Mouse (Mus musculus): ENCODE data around the gene Zfhx3. TPM values are rescaled to one million over a fixed set of nuclear protein-coding genes. Genes with fewer than 3 reads are reported as not detected.

Zfhx3 gene
- total RNA-seq, 2 experiments from 2014 or later = 4.3 to 4.6 TPM

- Histone ChIP-seq H3K27ac (no peak overlapping the region), H3K4me3 (no peak overlapping the region)
- no peak for TF ChIP-seq CTCF (conservative IDR thresholded peaks at IDR 0.05)
- DNase-seq (ENCODE audit: low spot score in 2 of 2) = no peak
Measured at GRCm38 (mm10) chr8:108436336-108436735, 493.9 kb downstream of the Zfhx3 start.

DNA sequence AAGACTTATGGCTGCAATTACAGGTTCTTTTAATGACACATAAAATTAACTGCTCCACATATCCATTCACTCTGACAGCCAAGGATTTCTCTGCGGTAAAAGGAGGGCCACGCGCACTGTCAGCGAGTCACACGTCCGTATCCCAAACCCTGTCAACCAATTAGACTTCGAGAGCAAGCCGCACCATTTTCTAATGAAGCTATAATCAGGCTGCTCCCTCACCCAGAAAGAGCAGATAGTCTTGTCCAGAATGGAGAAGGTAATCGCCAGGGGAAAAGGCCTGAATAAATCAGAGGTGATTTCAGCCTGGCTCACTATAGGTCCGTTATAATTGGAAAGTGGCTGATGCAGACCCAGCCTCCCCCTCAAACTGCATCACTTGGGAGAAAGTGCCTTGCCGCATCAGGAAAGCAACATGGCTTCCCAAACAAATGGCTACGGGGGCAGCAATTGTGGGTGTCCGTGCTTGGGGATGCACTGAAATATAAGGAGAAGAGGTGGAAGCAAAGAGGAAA is 494.9 kb downstream of the Zfhx3 start:
- no peak for DNase-seq (ENCODE audit: low spot score in 2 of 2)
- no peak overlapping the region for H3K27ac ChIP-seq
- H3K4me3 ChIP-seq = no peak overlapping the region
- no peak for TF ChIP-seq CTCF (conservative IDR thresholded peaks at IDR 0.05)

- TF ChIP-seq CTCF (conservative IDR thresholded peaks at IDR 0.05) = no peak
- DNase-seq (ENCODE audit: low spot score in 2 of 2) = no peak
- no peak overlapping the region for H3K4me3 ChIP-seq
- H3K27ac ChIP-seq = no peak overlapping the region
Measured at GRCm38 (mm10) chr8:108440476-108440875, 498.0 kb downstream of the Zfhx3 start.

DNA sequence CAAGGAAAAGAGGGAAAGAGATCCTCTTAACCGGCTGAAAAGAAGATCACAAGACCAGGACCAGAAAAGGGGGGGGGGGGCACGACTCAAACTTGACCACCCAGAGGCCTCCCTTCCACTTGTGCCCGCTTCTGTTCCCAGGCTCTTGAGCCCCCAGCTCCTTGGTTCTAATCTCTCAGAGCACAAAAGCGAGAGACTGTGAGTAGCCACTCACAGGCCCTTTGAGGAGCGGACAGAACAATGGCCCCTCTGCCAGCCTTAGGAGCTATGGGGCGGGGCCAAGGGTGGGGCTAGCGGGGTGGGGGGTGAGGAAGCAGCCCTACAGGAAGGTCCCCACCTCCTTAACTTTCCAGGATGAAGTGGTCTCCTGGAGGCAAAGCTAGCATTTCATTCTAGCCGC is 508.4 kb downstream of the Zfhx3 start:
- Histone ChIP-seq H3K27ac (no peak overlapping the region), H3K4me3 (no peak overlapping the region)
- DNase-seq (ENCODE audit: low spot score in 2 of 2) = no peak
- no peak for TF ChIP-seq CTCF (conservative IDR thresholded peaks at IDR 0.05)

GRCm38 (mm10) chr8:108454561-108455311 is 512.3 kb downstream of the Zfhx3 start:
- no peak for TF ChIP-seq CTCF (conservative IDR thresholded peaks at IDR 0.05)
- H3K4me3 ChIP-seq = no peak overlapping the region
- peak; percentile 36 to 38 for DNase-seq (ENCODE audit: low spot score in 2 of 2)
- no peak overlapping the region for H3K27ac ChIP-seq

- H3K27ac ChIP-seq = no peak overlapping the region
- H3K4me3 ChIP-seq = no peak overlapping the region
- DNase-seq (ENCODE audit: low spot score in 2 of 2) = no peak
- TF ChIP-seq CTCF (conservative IDR thresholded peaks at IDR 0.05) = no peak
Measured at GRCm38 (mm10) chr8:108466653-108467052, 524.2 kb downstream of the Zfhx3 start.

GRCm38 (mm10) chr8:108467172-108468035 is 525.0 kb downstream of the Zfhx3 start:
- no peak overlapping the region for H3K27ac ChIP-seq
- no peak for DNase-seq (ENCODE audit: low spot score in 2 of 2)
- H3K4me3 ChIP-seq = no peak overlapping the region
- no peak for TF ChIP-seq CTCF (conservative IDR thresholded peaks at IDR 0.05)

- H3K27ac ChIP-seq = no peak overlapping the region
- TF ChIP-seq CTCF (conservative IDR thresholded peaks at IDR 0.05) = no peak; the same call in 1 of the 2 replicates
- DNase-seq (ENCODE audit: low spot score in 2 of 2) = no peak
- H3K4me3 ChIP-seq = no peak overlapping the region
Measured at GRCm38 (mm10) chr8:108470269-108470668, 527.8 kb downstream of the Zfhx3 start.

GRCm38 (mm10) chr8:108474556-108474955 is 532.1 kb downstream of the Zfhx3 start:
- no peak overlapping the region for H3K27ac ChIP-seq
- no peak for TF ChIP-seq CTCF (conservative IDR thresholded peaks at IDR 0.05)
- no peak overlapping the region for H3K4me3 ChIP-seq
- DNase-seq (ENCODE audit: low spot score in 2 of 2) = no peak

DNA sequence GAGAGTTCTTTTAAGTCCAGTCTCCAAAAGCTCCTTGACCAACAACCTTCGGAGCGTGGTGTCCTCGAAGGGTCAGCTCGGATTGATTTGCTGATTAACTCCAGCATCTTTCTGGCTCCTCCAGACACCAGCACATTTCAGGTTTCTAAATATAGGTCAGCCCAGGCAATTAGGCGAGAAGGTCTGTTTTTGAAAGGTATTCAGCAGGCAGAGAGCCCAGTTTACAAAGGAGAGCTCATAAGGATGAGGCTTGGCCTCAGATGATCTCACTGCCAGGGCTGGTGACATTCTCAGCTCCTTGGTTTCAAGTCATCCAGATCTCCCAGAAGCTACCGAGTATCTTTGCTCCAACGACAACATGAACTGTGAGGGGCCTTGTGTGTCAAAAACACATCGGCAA is 535.7 kb downstream of the Zfhx3 start:
- DNase-seq (ENCODE audit: low spot score in 2 of 2) = no peak
- no peak overlapping the region for H3K27ac ChIP-seq
- H3K4me3 ChIP-seq = no peak overlapping the region
- no peak for TF ChIP-seq CTCF (conservative IDR thresholded peaks at IDR 0.05)

GRCm38 (mm10) chr8:108480141-108480540 is 537.7 kb downstream of the Zfhx3 start:
- H3K4me3 ChIP-seq = no peak overlapping the region
- DNase-seq (ENCODE audit: low spot score in 2 of 2) = no peak
- TF ChIP-seq CTCF (conservative IDR thresholded peaks at IDR 0.05) = no peak
- H3K27ac ChIP-seq = no peak overlapping the region

DNA sequence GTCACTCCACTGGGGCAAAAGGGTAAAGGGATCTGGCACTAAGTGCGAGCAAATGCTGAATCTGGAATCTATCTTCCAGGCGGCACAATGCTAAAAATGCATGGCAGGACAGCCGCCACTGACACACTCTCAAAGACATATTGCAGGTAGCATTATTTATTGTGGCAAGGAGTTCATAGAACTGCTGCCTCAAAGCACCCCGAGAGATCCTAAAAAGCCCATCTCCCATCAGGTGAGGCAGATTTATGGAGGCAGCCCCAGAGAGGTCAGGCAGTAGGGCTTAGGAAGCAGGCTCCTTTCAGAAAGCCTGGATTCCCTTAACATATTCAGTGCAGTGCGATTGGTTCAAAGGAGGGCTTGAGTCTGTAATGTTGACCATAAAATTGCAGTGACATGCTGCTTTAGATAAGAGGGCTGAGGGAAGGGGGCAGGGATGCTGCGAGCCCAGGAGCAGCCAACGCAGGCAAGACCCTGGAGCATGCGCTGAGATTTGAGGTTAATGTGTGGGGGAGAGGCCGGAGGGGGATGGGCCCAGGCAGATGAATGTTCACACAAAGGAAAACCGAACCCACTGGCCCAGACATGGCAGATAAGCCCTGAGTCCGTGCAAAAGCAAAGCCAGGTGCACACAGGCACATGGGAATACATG is 538.8 kb downstream of the Zfhx3 start:
- no peak for DNase-seq (ENCODE audit: low spot score in 2 of 2)
- no peak overlapping the region for H3K4me3 ChIP-seq
- H3K27ac ChIP-seq = no peak overlapping the region
- TF ChIP-seq CTCF (conservative IDR thresholded peaks at IDR 0.05) = no peak

- no peak for TF ChIP-seq CTCF (conservative IDR thresholded peaks at IDR 0.05)
- DNase-seq (ENCODE audit: low spot score in 2 of 2) = no peak
- Histone ChIP-seq H3K27ac (no peak overlapping the region), H3K4me3 (no peak overlapping the region)
Measured at GRCm38 (mm10) chr8:108496101-108496500, 553.7 kb downstream of the Zfhx3 start.

Data from layer of hippocampus, adult 2 months (tissue).